Mouse (Mus musculus): Measurements from ENCODE around the gene Swi5.
A peak's percentile ranks its signal among the peaks of the same experiment; 100 is the strongest.

Swi5 gene

DNA sequence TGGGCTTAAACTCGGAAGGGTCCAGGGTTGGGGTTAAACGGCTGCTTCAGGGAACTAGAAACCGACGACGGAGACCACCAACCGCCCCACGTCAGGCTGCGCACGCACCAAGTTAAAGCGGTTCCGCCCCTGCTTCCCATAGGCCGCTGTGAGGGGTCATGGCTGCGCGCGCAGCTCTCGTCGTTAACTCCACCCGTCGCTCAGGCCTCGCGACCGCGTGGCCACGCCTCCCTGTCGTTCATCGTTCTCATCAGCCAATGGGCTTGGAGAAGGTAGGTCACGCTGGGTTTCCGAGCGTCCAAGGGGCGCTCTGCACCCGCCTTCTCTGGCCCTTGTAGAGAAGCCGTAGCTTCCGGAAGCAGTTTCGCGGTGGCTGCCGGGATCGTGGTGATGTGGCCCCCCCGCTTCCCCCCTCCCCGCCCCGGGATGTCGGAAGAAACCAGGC lies at the start of gene Swi5:
Gene Swi5 (minus strand): TSS at position 153 of the 445 bp plus-strand sequence.
- peak; percentile 90 to 97 for DNase-seq (ENCODE audit: low spot score in 2 of 2)

DNA sequence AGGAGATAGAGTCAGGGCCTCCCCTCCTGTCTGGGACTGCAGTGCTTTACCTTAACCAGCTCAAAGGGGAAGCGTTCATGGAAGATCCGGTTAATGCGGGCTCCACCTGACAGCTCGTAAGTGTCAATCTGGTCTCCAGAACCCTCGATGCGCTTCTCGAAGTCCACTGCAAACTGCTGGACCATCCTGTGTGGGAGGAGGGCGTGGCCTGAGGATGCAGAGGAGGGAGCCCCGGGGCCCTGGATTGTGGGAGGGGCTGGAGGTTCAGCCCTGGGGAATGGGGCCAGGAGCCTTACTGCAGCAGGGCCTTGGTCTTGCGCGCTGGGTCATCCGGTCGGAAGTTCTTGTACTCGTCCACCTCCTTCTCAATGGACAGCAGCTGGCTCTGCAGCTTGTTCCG lies 48.0 kb upstream of the Swi5 start:
- DNase-seq (ENCODE audit: low spot score in 2 of 2): no peak

- DNase-seq (ENCODE audit: low spot score in 2 of 2): no peak
Observed at GRCm38 (mm10) chr2:32332159-32332558, 44.3 kb upstream of the Swi5 start.

DNA sequence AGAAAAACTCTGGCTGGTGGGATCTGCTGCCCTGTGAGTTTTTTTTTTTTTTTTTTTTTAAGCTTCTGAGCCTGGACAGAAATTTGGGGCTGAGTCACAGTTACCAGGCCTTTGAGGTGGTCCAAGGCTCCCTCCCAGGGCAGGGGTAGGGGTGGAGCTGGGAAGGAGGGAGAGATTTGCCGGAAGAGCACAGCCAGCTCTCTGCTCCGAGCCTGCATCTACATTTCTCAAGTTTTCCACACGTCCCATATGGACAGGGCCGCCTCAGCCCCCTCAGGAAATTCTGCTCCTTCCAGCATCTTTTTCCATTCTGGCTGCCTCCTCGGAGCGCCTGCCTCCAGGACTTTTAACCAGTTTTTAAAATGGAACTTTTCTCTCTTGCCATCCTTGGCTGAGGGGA lies 41.7 kb upstream of the Swi5 start:
- DNase-seq (ENCODE audit: low spot score in 2 of 2): no peak

GRCm38 (mm10) chr2:32328911-32329460 lies 41.1 kb upstream of the Swi5 start:
- DNase-seq (ENCODE audit: low spot score in 2 of 2): no peak

DNA sequence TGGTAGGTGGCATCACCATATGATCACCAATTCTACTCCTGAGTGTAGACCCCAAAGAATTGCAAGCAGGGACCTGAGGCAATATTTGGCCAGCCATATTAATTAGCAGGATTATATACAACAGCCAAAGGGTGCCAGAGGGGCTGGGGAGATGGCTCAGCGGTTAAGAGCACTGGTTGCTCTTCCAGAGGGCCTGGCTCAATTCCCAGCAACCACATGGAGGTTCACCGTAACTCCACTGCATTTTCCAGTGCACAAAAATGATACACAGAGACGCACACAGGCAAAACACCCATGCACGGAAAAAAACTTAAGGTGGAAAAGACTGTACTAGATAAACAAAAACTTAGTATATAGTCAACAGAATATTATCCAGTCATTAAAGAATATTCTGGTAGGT lies 39.3 kb upstream of the Swi5 start:
- DNase-seq (ENCODE audit: low spot score in 2 of 2): no peak

DNA sequence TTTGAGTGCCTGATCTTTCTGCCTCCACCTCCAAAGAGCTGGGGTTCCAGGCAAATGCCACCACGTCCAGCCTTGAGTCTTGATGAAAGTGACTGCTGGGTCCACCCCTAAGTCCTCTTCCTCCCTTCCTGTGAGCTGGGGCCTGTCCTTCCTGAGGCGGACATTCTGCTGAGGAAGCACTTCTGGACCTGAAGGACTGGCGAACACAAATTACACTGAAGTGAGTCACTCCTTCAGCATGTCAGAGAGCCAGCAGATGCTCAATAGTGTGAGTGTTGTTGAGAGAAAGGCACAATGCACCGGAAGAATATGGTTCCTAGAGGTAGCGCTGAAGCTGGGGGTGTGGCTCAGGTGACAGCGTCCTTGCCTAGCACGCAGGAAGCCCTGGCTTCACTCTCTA lies 37.5 kb upstream of the Swi5 start:
- DNase-seq (ENCODE audit: low spot score in 2 of 2): no peak

DNA sequence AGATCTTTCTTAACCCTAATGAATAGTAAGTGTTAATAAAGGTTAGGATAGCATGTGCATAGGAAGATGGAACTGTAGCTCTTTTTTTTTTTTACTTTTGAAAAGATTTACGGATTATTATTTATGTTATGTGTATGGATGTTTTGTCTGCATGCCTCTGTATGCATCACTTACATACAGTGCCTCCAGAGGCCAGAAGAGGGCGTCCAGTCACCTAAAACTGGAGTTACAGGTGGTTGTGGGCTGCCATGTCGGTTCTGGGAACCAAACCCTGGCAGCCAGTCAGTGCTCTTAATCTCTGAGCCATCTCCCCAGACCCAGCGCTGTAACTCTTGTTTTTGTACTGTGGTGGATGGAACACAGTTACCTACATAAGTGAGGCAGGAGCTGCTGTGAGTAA lies 36.4 kb upstream of the Swi5 start:
- no peak for DNase-seq (ENCODE audit: low spot score in 2 of 2)

DNA sequence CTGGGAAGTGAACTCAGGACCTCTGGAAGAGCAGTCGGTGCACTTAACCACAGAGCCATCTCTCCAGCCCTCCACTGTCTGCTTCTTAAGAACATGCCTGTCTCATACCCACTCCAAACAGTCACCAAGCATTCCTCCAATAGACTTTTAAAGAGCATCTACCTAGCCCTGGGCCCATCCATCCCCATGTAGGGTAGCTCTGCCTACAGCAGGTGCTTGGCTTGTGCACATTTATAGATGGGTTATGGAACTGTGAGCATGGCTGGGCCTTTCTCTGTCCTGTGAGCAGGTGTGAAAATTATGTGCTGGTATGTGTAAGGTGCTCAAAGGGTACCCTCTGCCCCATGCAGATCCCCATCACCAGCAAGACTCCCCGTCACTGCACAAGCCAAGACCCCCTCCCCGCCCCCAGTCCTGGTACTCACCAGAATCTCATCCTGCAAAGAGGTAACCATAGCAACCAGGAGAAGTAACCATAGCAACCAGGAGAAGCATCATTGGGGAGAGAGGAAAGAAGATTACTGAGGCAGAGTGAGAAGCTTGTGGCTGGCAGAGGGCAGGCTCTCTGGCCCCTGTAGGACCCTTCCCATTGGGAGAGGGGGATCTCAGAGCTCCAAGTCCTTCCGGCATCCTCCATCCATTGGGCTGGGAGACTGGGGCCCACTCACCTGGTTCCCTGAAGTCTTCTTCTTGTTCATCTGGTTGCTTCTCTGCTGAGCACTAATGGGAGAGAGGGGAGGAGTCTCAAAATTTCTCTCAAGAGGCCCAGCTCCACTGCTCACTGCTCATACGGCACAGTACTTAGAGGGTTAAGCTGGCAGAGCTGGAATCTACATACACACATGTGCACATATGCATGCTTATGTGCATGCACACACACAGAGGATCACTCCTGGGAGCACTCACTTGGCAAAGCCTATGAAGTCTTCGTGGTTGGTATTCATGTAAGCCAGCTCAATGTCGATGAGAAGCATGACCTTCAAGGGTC lies 35.2 kb upstream of the Swi5 start:
- DNase-seq (ENCODE audit: low spot score in 2 of 2): no peak

DNA sequence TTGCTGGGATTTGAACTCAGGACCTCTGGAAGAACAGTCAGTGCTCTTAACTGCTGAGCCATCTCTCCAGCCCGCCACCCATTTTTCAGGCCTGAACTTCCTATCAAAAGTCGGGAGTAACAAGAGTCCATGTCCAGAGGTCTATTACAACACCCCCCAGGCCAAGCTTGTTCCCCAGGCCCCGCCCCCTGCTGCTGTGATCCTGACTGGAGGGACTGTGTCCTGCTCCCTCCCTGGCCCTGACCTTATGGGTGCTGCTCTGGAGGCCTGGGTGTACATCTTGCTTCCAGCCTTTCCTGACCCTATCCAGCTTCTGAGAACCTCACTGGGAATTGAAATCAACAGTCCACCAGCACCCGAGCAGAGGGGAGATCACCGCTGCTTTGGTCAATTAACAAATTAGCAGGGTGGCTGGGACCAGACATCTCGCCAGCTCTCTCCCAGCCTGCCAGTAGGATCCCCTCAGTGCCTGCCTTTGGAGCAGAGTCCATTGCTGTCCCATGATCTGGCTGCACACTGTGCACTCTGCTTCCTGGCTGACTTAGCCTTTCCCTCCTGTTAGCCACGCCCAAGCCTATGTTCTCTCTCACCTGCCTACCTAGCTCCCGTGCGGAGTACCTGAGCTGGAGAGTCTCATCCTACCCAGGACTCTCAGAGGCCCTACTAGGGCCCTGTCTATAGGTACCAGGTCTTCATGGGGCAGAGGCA lies 33.9 kb upstream of the Swi5 start:
- DNase-seq (ENCODE audit: low spot score in 2 of 2): no peak

GRCm38 (mm10) chr2:32320721-32321120 lies 32.8 kb upstream of the Swi5 start:
- no peak for DNase-seq (ENCODE audit: low spot score in 2 of 2)

- DNase-seq (ENCODE audit: low spot score in 2 of 2): no peak
Observed at GRCm38 (mm10) chr2:32319586-32320580, 32.0 kb upstream of the Swi5 start.

- DNase-seq (ENCODE audit: low spot score in 2 of 2): no peak
Observed at GRCm38 (mm10) chr2:32318709-32319585, 31.1 kb upstream of the Swi5 start.

DNA sequence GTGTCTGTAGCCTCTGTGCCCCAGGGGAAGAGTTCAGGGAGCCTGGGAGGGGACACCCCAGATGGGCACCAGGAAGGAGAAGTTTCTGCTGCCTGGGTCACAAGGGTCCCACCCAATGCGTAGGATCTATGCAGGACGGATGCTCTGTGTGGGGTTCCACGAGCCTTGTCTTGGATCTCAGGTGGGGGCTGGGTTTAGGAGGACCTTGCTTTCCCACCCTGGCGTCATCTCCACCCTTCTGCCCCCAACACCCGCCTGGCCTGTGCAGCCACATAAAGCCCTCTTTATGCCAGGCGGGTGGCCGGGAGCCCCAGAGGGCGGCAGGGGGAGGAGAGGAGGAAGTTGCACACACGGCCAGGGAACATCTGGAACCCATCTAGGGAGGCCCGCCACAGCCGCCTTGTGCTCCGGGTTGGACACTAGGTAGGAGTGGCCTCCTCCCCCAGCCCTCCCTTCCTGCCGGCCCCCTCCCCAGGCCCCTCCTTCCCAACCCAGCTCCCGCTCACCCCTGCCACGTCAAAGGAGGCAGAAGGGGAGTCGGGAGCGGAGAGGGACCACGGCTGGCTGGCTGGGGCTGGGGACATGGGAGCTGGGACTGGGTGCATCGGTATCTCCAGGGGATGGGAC lies 30.0 kb upstream of the Swi5 start:
- DNase-seq (ENCODE audit: low spot score in 2 of 2): peak in 1 of 2 experiments; percentile 66

DNA sequence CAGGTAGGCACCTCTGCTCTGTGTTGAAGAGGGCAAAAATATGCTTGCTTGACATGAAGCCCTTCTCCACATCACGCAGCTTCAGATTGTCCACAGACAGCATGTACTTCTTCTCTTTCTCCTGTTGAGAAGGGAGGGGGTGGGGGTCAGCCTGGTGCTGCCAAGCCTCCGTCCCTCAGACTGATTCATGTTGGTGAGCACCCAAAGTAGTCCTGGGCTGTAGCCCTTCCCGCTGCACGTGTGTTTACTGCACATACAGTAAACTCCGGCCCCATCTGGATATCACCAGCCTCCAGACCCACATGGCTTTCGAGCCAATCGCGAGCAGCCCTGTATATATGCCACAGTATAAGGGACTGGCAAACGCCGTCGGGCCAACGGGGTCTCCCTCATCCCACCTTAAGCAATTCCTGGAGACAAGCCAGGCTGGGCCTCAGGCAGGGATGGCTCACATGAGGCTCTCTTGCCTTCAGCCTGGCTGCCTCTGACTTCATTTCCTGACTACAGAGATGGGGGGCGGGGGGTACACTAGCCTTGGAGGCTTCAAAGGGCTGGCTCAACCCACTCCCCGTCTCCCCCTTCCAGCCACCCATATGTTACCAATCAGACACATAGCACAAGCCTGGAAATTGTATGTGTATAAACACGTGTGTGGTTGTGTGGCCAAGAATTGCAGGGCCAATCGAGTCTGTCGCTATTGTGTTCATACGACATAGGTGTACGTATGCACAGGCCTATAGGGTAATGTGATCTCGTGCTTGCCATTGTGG lies 29.2 kb upstream of the Swi5 start:
- DNase-seq (ENCODE audit: low spot score in 2 of 2): no peak

GRCm38 (mm10) chr2:32315751-32316150 lies 27.9 kb upstream of the Swi5 start:
- DNase-seq (ENCODE audit: low spot score in 2 of 2): peak in 1 of 2 experiments; percentile 60

DNA sequence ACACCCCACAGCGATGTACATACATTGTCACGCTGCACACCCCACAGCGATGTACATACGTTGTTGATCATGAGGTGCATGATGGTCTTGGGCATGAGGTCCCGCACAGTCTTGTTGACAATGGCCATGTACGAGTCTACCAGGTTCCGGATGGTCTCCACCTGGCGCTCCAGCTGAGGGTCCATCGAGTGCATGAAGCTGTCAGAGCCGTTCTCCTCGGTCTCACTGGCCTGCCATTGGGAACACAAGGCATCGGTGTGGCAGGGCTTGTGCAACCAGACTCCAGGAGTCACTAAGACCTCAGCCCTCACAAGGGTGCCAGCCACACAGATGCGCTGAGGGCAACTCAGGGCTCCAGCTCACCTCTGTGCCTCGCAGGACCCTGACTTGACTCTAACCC lies 27.0 kb upstream of the Swi5 start:
- no peak for DNase-seq (ENCODE audit: low spot score in 2 of 2)

DNA sequence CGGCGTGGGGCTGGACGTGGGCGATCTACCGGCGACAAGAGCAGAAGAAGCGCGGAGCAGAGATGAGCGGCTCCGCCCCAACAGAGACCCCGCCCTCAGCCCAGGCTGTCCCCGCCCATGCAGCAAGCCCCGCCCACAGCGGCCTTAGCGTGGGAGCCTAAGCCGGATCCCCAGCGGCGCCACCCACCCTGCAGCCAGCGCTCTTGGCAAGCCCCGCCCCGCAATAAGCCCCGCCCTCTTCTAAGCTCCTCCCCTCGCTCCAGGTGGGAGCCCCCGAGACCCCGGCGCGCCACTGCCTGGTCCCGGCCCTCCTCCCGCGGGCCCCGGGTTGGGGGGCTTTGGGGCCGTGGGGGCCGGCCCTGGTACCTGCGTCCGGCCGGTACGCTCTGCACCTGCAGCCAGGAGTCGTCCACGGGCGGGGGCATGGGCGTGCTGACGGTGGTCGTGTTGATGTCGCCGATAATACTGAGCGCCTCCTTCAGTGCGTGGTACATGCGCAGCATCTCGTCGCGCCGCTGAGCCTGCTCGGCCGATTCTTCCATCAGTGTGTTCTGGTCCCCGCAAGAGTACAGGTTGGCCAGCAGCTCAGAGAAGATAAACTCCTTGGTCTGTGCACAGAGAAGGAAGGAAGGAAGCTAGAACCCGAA lies 24.6 kb upstream of the Swi5 start:
- peak; percentile 73 to 75 for DNase-seq (ENCODE audit: low spot score in 2 of 2)
